Mouse (Mus musculus): ENCODE data around the gene Amtn.

DNA sequence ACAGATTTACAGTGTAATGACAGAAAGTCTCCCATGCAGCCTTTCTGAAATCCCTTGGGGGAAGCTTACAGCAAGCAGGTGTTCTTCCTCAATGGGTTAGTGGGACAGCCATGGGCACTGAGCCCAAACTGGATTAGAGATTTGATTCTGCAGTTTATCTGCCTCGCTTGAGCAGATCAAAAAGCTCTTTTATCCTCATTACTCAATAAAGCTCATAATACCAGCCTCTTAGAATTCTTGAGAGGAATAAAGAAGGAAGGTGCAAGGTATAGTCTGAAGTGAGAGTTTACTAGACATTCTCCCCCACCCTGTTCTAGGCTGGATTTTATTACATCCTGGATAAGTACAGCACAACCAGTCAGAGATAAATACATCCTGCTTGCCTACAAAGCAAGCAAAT is 50.8 kb downstream of the Amtn start:
- TF ChIP-seq POLR2A (IDR thresholded peaks at IDR 0.05; ENCODE audit: insufficient read depth, low read depth, low read length) (no peak), EP300 (IDR thresholded peaks at IDR 0.05; ENCODE audit: insufficient read depth, low read depth, low read length) (no peak)
